Mouse (Mus musculus): Measurements from ENCODE around the gene Acot9. TPM values are rescaled to one million over a fixed set of nuclear protein-coding genes. Genes with fewer than 3 reads are reported as not detected.

Acot9 gene
- total and polyA plus RNA-seq, 3 experiments = 52.6 to 56.3 TPM; not detected in 1

- no peaks in the 10 kb centered on the region for H3K79me2 ChIP-seq (ENCODE audit: control insufficient read depth, insufficient read depth, low read length, poor library complexity)
- H3K4me1 ChIP-seq (ENCODE audit: control insufficient read depth in 1 of 2, insufficient read depth in 2 of 2, low read length in 2 of 2) = no peaks in the 10 kb centered on the region
- peak; percentile 56 for TF ChIP-seq ZC3H11A (IDR thresholded peaks at IDR 0.05; ENCODE audit: low read depth, low read length)
- TF ChIP-seq RAD21 (IDR thresholded peaks at IDR 0.05; ENCODE audit: low read depth, low read length) = peak; percentile 65
- TF ChIP-seq CTCF (IDR thresholded peaks at IDR 0.05 in 2 of 3, conservative IDR thresholded peaks at IDR 0.05 in 1 of 3; ENCODE audit: control insufficient read depth in 1 of 3, insufficient read depth in 1 of 3, low read depth in 2 of 3, low read length in 3 of 3, poor library complexity in 1 of 3, severe bottlenecking in 1 of 3) = peak; percentile 32 to 56 (median 41); a peak in 5 of 6 replicates
- no peak for TF ChIP-seq UBTF (IDR thresholded peaks at IDR 0.05; ENCODE audit: borderline replicate concordance, insufficient read depth, low read depth, low read length)
- no peak for TF ChIP-seq POLR2AphosphoS2 (IDR thresholded peaks at IDR 0.05; ENCODE audit: low read length)
- peak; percentile 70 for TF ChIP-seq SMC3 (IDR thresholded peaks at IDR 0.05; ENCODE audit: low read depth, low read length)
- no peaks in the 10 kb centered on the region for H3K9me3 ChIP-seq (replicated peaks; ENCODE audit: insufficient read depth, low read length)
- no peak overlapping the region for H3K27ac ChIP-seq (ENCODE audit: control insufficient read depth, low read depth, low read length)
- peak; percentile 42 for DNase-seq (ENCODE audit: low read depth, low spot score)
- no peaks in the 10 kb centered on the region for H3K36me3 ChIP-seq (ENCODE audit: control insufficient read depth in 1 of 2, insufficient read depth in 2 of 2, low read length in 2 of 2)
- no peak overlapping the region for H3K9ac ChIP-seq (ENCODE audit: control insufficient read depth, low read depth, low read length, poor library complexity, severe bottlenecking)
- no peaks in the 10 kb centered on the region for H3K27me3 ChIP-seq (ENCODE audit: control insufficient read depth in 1 of 2, insufficient read depth in 2 of 2, low read length in 2 of 2)
- no peak overlapping the region for H3K4me3 ChIP-seq (ENCODE audit: control insufficient read depth in 1 of 2, insufficient read depth in 1 of 2, low read depth in 2 of 2, low read length in 2 of 2)
Observed at GRCm38 (mm10) chrX:155306390-155306789, 44.1 kb downstream of the Acot9 start.

DNA sequence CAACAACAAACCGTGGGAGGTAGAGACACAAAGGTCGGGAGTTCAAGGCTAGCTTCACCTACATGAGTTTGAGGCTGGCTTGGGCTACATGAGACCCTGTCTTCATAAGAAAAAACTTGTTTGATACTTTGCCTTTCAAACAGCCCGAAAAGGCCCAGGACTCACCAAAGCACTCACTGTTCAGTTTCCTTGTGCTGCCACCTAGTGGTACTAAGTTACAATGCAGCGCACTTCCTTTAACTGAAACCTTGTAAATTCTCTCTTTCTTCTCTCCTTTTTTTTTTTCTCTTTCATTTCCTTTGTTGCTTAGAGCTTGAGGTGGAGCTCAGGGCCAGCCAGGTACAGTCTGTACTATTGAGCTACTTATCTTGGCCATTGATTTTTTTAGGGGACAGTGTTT is 55.8 kb downstream of the Acot9 start:
- DNase-seq (ENCODE audit: low read depth, low spot score) = peak; percentile 83
- Histone ChIP-seq H3K79me2 (ENCODE audit: control insufficient read depth, insufficient read depth, low read length, poor library complexity) (no peaks in the 10 kb centered on the region), H3K27ac (ENCODE audit: control insufficient read depth, low read depth, low read length) (no peak overlapping the region), H3K27me3 (ENCODE audit: control insufficient read depth in 1 of 2, insufficient read depth in 2 of 2, low read length in 2 of 2) (no peaks in the 10 kb centered on the region), H3K9me3 (replicated peaks; ENCODE audit: insufficient read depth, low read length) (no peaks in the 10 kb centered on the region), H3K4me1 (ENCODE audit: control insufficient read depth in 1 of 2, insufficient read depth in 2 of 2, low read length in 2 of 2) (no peaks in the 10 kb centered on the region), H3K9ac (ENCODE audit: control insufficient read depth, low read depth, low read length, poor library complexity, severe bottlenecking) (peak overlapping the region; percentile 60), H3K36me3 (ENCODE audit: control insufficient read depth in 1 of 2, insufficient read depth in 2 of 2, low read length in 2 of 2) (no peaks in the 10 kb centered on the region; a peak in 1 of 4 replicates), H3K4me3 (ENCODE audit: control insufficient read depth in 1 of 2, insufficient read depth in 1 of 2, low read depth in 2 of 2, low read length in 2 of 2) (no peak overlapping the region)
- TF ChIP-seq HCFC1 (IDR thresholded peaks at IDR 0.05; ENCODE audit: low read depth, low read length) = no peak
- no peak for TF ChIP-seq ZMIZ1 (IDR thresholded peaks at IDR 0.05; ENCODE audit: low read depth, low read length)
- peak; percentile 88 for TF ChIP-seq SMC3 (IDR thresholded peaks at IDR 0.05; ENCODE audit: low read depth, low read length)
- peak; percentile 62 to 88 (median 67) for TF ChIP-seq CTCF (IDR thresholded peaks at IDR 0.05 in 2 of 3, conservative IDR thresholded peaks at IDR 0.05 in 1 of 3; ENCODE audit: control insufficient read depth in 1 of 3, insufficient read depth in 1 of 3, low read depth in 2 of 3, low read length in 3 of 3, poor library complexity in 1 of 3, severe bottlenecking in 1 of 3)
- peak; percentile 88 for TF ChIP-seq RAD21 (IDR thresholded peaks at IDR 0.05; ENCODE audit: low read depth, low read length)
- no peak for TF ChIP-seq GATA1 (IDR thresholded peaks at IDR 0.05; ENCODE audit: low read depth, low read length)
- no peak for TF ChIP-seq GABPA (IDR thresholded peaks at IDR 0.05; ENCODE audit: low read depth, low read length)
- TF ChIP-seq ZNF384 (IDR thresholded peaks at IDR 0.05; ENCODE audit: low read depth, low read length) = peak; percentile 63
- TF ChIP-seq POLR2A (IDR thresholded peaks at IDR 0.05; ENCODE audit: control insufficient read depth in 1 of 2, insufficient read depth in 1 of 2, low read depth in 1 of 2, low read length in 2 of 2, poor library complexity in 1 of 2) = no peak
- TF ChIP-seq ZC3H11A (IDR thresholded peaks at IDR 0.05; ENCODE audit: low read depth, low read length) = peak; percentile 68
- no peak for TF ChIP-seq NELFE (IDR thresholded peaks at IDR 0.05; ENCODE audit: low read depth, low read length)
- no peak for TF ChIP-seq UBTF (IDR thresholded peaks at IDR 0.05; ENCODE audit: borderline replicate concordance, insufficient read depth, low read depth, low read length)
- TF ChIP-seq USF2 (IDR thresholded peaks at IDR 0.05; ENCODE audit: borderline replicate concordance in 1 of 2, insufficient read depth in 1 of 2, low read depth in 1 of 2, low read length in 2 of 2) = no peak
- no peak for TF ChIP-seq CHD1 (IDR thresholded peaks at IDR 0.05; ENCODE audit: low read depth, low read length)
- no peak for TF ChIP-seq BHLHE40 (IDR thresholded peaks at IDR 0.05; ENCODE audit: borderline replicate concordance, low read depth, low read length)
- no peak for TF ChIP-seq TBP (IDR thresholded peaks at IDR 0.05; ENCODE audit: low read depth, low read length)
- TF ChIP-seq MAFK (IDR thresholded peaks at IDR 0.05; ENCODE audit: borderline replicate concordance, low read depth, low read length) = no peak
- no peak for TF ChIP-seq SIN3A (IDR thresholded peaks at IDR 0.05; ENCODE audit: low read length)
- no peak for TF ChIP-seq MAZ (IDR thresholded peaks at IDR 0.05; ENCODE audit: low read depth, low read length)
- no peak for TF ChIP-seq CHD2 (IDR thresholded peaks at IDR 0.05; ENCODE audit: low read length)

Measured in MEL (cell line).